Mouse (Mus musculus): ENCODE data around the gene Pnkd. TPM values are rescaled to one million over a fixed set of nuclear protein-coding genes. Genes with fewer than 3 reads are reported as not detected.

Gene Pnkd
- polyA plus RNA-seq, 1 experiment: 50.1 TPM

DNA sequence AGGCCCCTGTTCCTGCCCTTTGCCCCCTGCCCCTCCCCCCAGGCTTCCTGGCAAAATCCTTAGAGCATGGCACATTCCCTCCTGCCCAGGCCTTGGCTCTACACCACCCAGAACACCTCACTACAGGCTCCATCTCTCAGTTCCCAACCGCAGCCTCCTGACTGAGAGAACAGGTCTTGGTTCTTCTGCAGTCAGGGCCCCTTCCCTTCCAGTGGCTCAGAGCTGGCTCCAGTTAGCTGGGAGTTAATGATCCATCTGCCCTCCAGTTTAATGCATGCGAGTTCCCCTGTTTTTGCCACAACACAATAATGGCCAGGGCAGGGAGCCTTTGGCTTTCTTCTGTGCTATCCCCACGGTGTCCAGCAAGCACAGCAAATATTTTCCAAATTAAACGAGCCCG, 58.4 kb downstream of the Pnkd start:
- DNase-seq: no peak
- Histone ChIP-seq H3K27me3 (ENCODE audit: control insufficient read depth, insufficient read depth, low read length) (no peaks in the 10 kb centered on the region), H3K4me1 (replicated peaks; ENCODE audit: control insufficient read depth, insufficient read depth, low read length) (0 out of 2 replicates have a peak, but pooled peaks cover 2% of the 10 kb centered on the region), H3K36me3 (ENCODE audit: control insufficient read depth, insufficient read depth, low read length) (no peaks in the 10 kb centered on the region), H3K4me3 (ENCODE audit: control insufficient read depth, insufficient read depth, low read length) (no peak overlapping the region), H3K27ac (ENCODE audit: control insufficient read depth, insufficient read depth, low read length) (no peak overlapping the region)
- TF ChIP-seq CTCF (IDR thresholded peaks at IDR 0.05; ENCODE audit: borderline replicate concordance, control insufficient read depth, extremely low read depth, insufficient read depth, low read length, poor library complexity): no peak
- whole genome bisulfite sequencing: 96% methylated on average over 5 of the region's 5 CpGs

DNA sequence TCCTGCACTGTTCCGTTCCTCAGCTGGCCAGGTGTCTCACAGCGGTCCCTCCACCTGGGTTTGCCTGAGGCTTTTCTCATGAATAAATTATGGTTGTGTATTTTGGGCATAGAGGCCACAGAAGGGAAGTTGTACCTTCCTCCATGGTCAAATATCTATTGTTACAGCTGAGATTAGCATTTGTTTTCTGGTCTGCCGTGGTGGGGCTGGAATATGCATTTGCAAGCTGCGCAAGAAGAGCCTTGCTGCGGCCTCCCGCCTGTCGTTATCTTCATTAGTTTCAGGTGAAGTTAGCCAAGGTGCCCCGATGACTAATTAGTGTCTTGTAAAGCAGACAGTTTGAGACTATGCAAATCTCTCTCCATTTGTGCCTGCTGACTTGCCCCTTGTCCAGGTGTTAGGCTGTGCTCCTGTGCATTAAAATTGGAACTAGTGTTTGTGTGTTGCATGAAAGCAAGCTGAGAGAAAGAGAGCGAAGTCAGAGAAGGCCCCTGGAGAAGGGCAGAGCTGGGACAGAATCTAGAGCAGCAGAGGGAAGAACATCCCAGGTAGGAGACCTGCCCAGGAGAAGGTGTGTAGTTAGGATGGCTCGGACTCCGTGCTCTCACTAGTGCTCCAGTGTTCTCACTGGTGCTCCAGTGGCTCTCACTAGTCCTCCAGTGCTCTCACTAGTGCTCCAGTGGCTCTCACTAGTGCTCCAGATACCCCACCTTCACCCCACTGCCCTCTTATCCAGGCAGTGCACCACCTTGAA, 59.6 kb downstream of the Pnkd start:
- no peaks in the 10 kb centered on the region for H3K36me3 ChIP-seq (ENCODE audit: control insufficient read depth, insufficient read depth, low read length)
- H3K27me3 ChIP-seq (ENCODE audit: control insufficient read depth, insufficient read depth, low read length): no peaks in the 10 kb centered on the region
- H3K4me1 ChIP-seq (replicated peaks; ENCODE audit: control insufficient read depth, insufficient read depth, low read length): 0 out of 2 replicates have a peak, but pooled peaks cover 2% of the 10 kb centered on the region
- WGBS: 78% methylated on average over 11 of the region's 11 CpGs
- H3K4me3 ChIP-seq (ENCODE audit: control insufficient read depth, insufficient read depth, low read length): no peak overlapping the region
- TF ChIP-seq CTCF (IDR thresholded peaks at IDR 0.05; ENCODE audit: borderline replicate concordance, control insufficient read depth, extremely low read depth, insufficient read depth, low read length, poor library complexity): no peak
- no peak for TF ChIP-seq POLR2A (IDR thresholded peaks at IDR 0.05; ENCODE audit: control insufficient read depth, extremely low read depth, insufficient read depth, low read length, poor library complexity)
- no peak overlapping the region for H3K27ac ChIP-seq (ENCODE audit: control insufficient read depth, insufficient read depth, low read length)
- DNase-seq: no peak

DNA sequence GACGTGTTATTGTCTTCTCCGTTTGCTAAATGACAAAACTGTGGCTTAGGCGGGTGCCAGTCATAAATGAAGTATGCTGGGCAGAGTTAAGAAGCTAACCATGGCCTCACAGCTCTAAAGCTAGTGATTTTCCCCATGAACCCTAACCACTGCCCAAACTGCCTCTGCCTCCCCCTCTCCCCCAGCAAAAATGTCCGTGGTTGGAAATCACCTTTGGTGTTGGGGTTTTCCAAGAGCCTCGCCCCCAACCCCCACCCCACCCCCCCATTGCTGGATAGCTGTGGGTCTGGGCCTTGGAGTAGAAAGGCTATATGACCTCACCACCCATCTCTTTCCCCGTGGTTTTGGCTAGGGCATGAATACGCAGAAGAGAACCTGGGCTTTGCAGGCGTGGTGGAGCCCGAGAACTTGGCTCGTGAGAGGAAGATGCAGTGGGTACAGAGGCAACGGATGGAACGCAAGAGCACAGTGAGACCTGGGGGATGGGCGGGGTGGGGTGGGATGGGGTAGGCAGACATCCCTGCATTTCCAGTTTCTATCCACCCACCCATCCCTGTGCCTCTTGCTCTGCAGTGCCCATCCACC, 66.5 kb downstream of the Pnkd start:
- Histone ChIP-seq H3K27ac (ENCODE audit: control insufficient read depth, insufficient read depth, low read length) (no peak overlapping the region), H3K4me3 (ENCODE audit: control insufficient read depth, insufficient read depth, low read length) (no peak overlapping the region), H3K27me3 (ENCODE audit: control insufficient read depth, insufficient read depth, low read length) (no peaks in the 10 kb centered on the region), H3K4me1 (replicated peaks; ENCODE audit: control insufficient read depth, insufficient read depth, low read length) (no peaks in the 10 kb centered on the region), H3K36me3 (ENCODE audit: control insufficient read depth, insufficient read depth, low read length) (no peaks in the 10 kb centered on the region)
- no peak for DNase-seq
- 86% methylated on average over 13 of the region's 13 CpGs for WGBS
- no peak for TF ChIP-seq POLR2A (IDR thresholded peaks at IDR 0.05; ENCODE audit: control insufficient read depth, extremely low read depth, insufficient read depth, low read length, poor library complexity)
- TF ChIP-seq CTCF (IDR thresholded peaks at IDR 0.05; ENCODE audit: borderline replicate concordance, control insufficient read depth, extremely low read depth, insufficient read depth, low read length, poor library complexity): no peak

DNA sequence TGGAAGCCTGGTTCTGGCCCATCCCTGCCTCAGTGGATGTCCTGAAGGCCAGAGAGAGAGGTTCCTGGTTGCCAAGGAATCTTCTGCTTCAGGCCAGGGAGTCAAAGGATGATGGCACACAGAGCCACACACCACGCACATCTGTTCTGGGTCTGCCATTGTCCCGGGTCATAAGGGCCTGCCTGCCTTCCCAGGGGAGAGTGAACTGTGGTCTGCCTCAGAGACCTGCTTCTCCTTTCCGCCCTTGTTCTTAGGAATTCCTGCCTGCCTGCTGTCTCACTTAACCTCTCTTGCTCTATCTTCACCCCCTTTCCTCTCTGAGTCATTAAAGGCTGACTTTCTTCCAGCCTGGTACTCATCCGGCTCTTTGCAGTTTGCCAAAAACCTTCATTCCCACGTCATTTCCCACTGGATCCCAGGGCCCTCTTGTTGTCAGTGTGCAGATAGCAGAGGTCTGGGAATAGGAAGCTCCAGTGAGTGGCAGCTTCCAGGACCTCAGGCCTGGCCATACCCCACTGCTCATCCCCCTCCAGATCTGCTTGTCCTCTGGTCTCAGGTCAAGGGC, 67.9 kb downstream of the Pnkd start:
- H3K27ac ChIP-seq (ENCODE audit: control insufficient read depth, insufficient read depth, low read length): no peak overlapping the region
- no peak overlapping the region for H3K4me3 ChIP-seq (ENCODE audit: control insufficient read depth, insufficient read depth, low read length)
- H3K36me3 ChIP-seq (ENCODE audit: control insufficient read depth, insufficient read depth, low read length): no peaks in the 10 kb centered on the region
- TF ChIP-seq POLR2A (IDR thresholded peaks at IDR 0.05; ENCODE audit: control insufficient read depth, extremely low read depth, insufficient read depth, low read length, poor library complexity) (no peak), CTCF (IDR thresholded peaks at IDR 0.05; ENCODE audit: borderline replicate concordance, control insufficient read depth, extremely low read depth, insufficient read depth, low read length, poor library complexity) (no peak)
- no peak for DNase-seq
- no peaks in the 10 kb centered on the region for H3K4me1 ChIP-seq (replicated peaks; ENCODE audit: control insufficient read depth, insufficient read depth, low read length)
- 93% methylated on average over 5 of the region's 5 CpGs for WGBS
- no peaks in the 10 kb centered on the region for H3K27me3 ChIP-seq (ENCODE audit: control insufficient read depth, insufficient read depth, low read length)

DNA sequence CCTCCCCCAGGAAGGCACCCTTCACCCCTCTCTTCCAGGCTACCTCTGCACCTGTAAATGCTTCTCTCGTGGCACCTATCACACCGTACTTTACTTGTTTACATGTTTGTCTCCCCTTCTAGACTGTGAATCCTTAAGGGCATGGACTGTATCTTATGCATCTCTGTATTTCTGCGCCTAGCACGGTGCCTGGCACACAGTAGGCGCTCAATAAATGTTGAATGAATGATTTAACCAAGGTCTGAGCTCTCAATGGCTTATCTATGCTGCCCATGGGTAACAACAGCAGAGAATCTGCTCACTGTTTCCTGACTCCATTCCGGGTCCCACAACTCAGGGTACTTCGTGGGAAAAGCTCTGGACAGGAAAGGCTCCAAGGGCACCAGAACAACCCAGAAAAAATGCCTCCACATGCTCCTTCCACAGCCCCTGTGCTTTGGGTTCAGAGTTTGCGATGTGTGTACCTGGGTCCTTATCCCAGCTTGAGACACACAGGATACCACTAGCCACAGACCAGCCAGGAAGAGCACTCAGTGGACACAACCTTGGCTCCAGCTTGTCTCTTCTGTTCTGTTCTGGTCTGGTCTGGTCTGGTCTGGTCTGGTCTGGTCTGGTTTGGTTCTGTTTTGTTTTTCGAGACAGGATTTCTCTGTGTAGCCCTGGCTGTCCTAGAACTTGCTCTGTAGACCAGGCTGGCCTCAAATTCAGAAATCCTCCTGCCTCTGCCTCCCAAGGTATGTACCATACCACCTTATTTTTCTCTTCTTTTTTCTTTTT, 68.9 kb downstream of the Pnkd start:
- DNase-seq: no peak
- Histone ChIP-seq H3K4me1 (replicated peaks; ENCODE audit: control insufficient read depth, insufficient read depth, low read length) (no peaks in the 10 kb centered on the region), H3K27me3 (ENCODE audit: control insufficient read depth, insufficient read depth, low read length) (no peaks in the 10 kb centered on the region), H3K4me3 (ENCODE audit: control insufficient read depth, insufficient read depth, low read length) (no peak overlapping the region), H3K36me3 (ENCODE audit: control insufficient read depth, insufficient read depth, low read length) (no peaks in the 10 kb centered on the region), H3K27ac (ENCODE audit: control insufficient read depth, insufficient read depth, low read length) (no peak overlapping the region)
- WGBS: 96% methylated on average over 9 of the region's 9 CpGs
- no peak for TF ChIP-seq POLR2A (IDR thresholded peaks at IDR 0.05; ENCODE audit: control insufficient read depth, extremely low read depth, insufficient read depth, low read length, poor library complexity)
- no peak for TF ChIP-seq CTCF (IDR thresholded peaks at IDR 0.05; ENCODE audit: borderline replicate concordance, control insufficient read depth, extremely low read depth, insufficient read depth, low read length, poor library complexity)

DNA sequence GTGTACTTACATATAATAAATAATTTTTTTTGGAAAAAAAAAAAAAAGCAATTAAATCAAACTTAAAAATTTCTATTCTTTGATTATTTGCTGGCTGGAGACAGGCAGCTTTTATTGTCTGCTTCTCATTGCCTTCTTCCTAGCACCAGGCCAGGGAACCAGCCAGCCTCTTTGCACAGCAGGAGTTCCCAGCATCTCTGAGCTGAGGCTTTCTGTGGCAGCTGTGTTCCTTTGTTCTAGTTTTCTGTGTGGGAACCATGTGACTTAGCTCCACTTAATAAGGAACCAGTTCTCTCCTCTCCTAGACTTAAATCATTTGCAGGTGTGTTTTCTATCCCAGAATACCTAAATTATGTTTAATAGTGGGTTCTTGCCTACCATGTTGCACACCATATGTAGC, 72.8 kb downstream of the Pnkd start:
- Histone ChIP-seq H3K4me3 (ENCODE audit: control insufficient read depth, insufficient read depth, low read length) (no peak overlapping the region), H3K36me3 (ENCODE audit: control insufficient read depth, insufficient read depth, low read length) (no peaks in the 10 kb centered on the region), H3K27ac (ENCODE audit: control insufficient read depth, insufficient read depth, low read length) (no peak overlapping the region), H3K4me1 (replicated peaks; ENCODE audit: control insufficient read depth, insufficient read depth, low read length) (no peaks in the 10 kb centered on the region), H3K27me3 (ENCODE audit: control insufficient read depth, insufficient read depth, low read length) (no peaks in the 10 kb centered on the region)
- no peak for DNase-seq
- TF ChIP-seq POLR2A (IDR thresholded peaks at IDR 0.05; ENCODE audit: control insufficient read depth, extremely low read depth, insufficient read depth, low read length, poor library complexity): no peak
- no peak for TF ChIP-seq CTCF (IDR thresholded peaks at IDR 0.05; ENCODE audit: borderline replicate concordance, control insufficient read depth, extremely low read depth, insufficient read depth, low read length, poor library complexity)

Measured in thymus, adult 2 months (tissue).